In genomic region chr6:30468684-30469083, GRCm38 (mm10) we compare ENCODE assay signal across 8 mouse cellular contexts. TPM values are rescaled to one million over a fixed set of nuclear protein-coding genes. Genes with fewer than 3 reads are reported as not detected.
DNase-seq lines count a peak whose midpoint lies in the region; ATAC-seq and TF ChIP-seq lines count a peak whose summit lies in the region.

No protein-coding gene starts in this region.

- DNase-seq in CD4-positive, CD25-positive, alpha-beta regulatory T cell, adult 2 months (ENCODE audit: low read depth, low spot score), result peak; percentile 18
- peak; percentile 35 for DNase-seq in urinary bladder, postnatal 14 days (ENCODE audit: low spot score)
- no peak for DNase-seq in urinary bladder, postnatal 10 days (ENCODE audit: low spot score)
- peak; percentile 59 for DNase-seq in forebrain, postnatal 0 days
- DNase-seq in kidney, adult 18-20 months, result peak; percentile 55
- peak; percentile 32 for DNase-seq in lung, postnatal 25 days (ENCODE audit: low spot score)

- H3K9ac ChIP-seq in forebrain, postnatal 0 days, result no peak overlapping the region

- H3K4me2 ChIP-seq in forebrain, postnatal 0 days (ENCODE audit: low read depth), result no peak overlapping the region

- no peak for ATAC-seq in CD4-positive, CD25-positive, alpha-beta regulatory T cell, adult 4 months
- ATAC-seq in forebrain, postnatal 0 days, result no peak
- ATAC-seq in monocyte, adult 5-6 weeks (replicated peaks; ENCODE audit: insufficient number of reproducible peaks, low FRiP score, low TSS enrichment, poor library complexity, severe bottlenecking), result no peak

- H3K27ac ChIP-seq in forebrain, postnatal 0 days (ENCODE audit: low read depth, low read length), result no peak overlapping the region

- peak; percentile 68 for TF ChIP-seq CTCF in forebrain, postnatal 0 days (IDR thresholded peaks at IDR 0.05; ENCODE audit: low read depth)

- 62% methylated on average over 12 of the region's 12 CpGs for WGBS in forebrain, postnatal 0 days

- no peaks in the 10 kb centered on the region for H3K4me1 ChIP-seq in forebrain, postnatal 0 days (ENCODE audit: insufficient read depth)

- no peaks in the 10 kb centered on the region for H3K9me3 ChIP-seq in forebrain, postnatal 0 days (ENCODE audit: low read length)

- no peaks in the 10 kb centered on the region for H3K27me3 ChIP-seq in forebrain, postnatal 0 days (ENCODE audit: insufficient read depth, low read length)

- H3K4me3 ChIP-seq in forebrain, postnatal 0 days (ENCODE audit: low read depth, low read length), result no peak overlapping the region

- H3K36me3 ChIP-seq in forebrain, postnatal 0 days (ENCODE audit: insufficient read depth), result no peaks in the 10 kb centered on the region

RNA-seq across cellular contexts. Expression of gene Tmem209, which starts 40.9 kb away (rescaled TPM):
- 10 to 100 TPM; 59.9 to 60.8 TPM for polyA plus RNA-seq in CD4-positive, CD25-positive, alpha-beta regulatory T cell, adult 4 months (2017; shearing (Covaris generic))
- total RNA-seq in forebrain, postnatal 0 days (2014; rRNA removed), result 44.4 and 49.8 TPM in 2 replicates
- polyA plus RNA-seq in forebrain, postnatal 0 days (2015; fragmentation: Nextera tagmentation; extraction: Ambion mirVana), result 19.7 and 24.2 TPM in 2 replicates
- total RNA-seq in monocyte, adult 5-6 weeks (2017), result 17.6 to 26.6 TPM (median 17.8 TPM) in 3 replicates

RNA-seq across cellular contexts. Expression of gene Ssmem1, which starts 41.0 kb away (rescaled TPM):
- polyA plus RNA-seq in CD4-positive, CD25-positive, alpha-beta regulatory T cell, adult 4 months (2017; shearing (Covaris generic)), result not detected
- 0.95 and 1.4 TPM in 2 replicates for total RNA-seq in forebrain, postnatal 0 days (2014; rRNA removed)
- 0.29 TPM in 1 of 2 replicates, not detected in the other for polyA plus RNA-seq in forebrain, postnatal 0 days (2015; fragmentation: Nextera tagmentation; extraction: Ambion mirVana)
- total RNA-seq in monocyte, adult 5-6 weeks (2017), result not detected in 3 replicates
